Mouse (Mus musculus) mouse trophoblast stem cell (cell line): ENCODE data around the gene Iqck.

ENCODE experiments used
- in situ Hi-C, 2 experiments: fragments of 300-500 bp; cut with MseI, MboI; formaldehyde crosslinking; loops; 2 replicates in 1 of 2; 3 replicates in 1 of 2; pipeline ENCODE4 v1.15.1; 2025

Gene Iqck

GRCm38 (mm10) chr7:118850676-118851290, 4.8 kb upstream of the Iqck start:
- in situ Hi-C loops, result no loop called here

GRCm38 (mm10) chr7:118851571-118851970, 4.0 kb upstream of the Iqck start:
- in situ Hi-C loops, result no loop called here

DNA sequence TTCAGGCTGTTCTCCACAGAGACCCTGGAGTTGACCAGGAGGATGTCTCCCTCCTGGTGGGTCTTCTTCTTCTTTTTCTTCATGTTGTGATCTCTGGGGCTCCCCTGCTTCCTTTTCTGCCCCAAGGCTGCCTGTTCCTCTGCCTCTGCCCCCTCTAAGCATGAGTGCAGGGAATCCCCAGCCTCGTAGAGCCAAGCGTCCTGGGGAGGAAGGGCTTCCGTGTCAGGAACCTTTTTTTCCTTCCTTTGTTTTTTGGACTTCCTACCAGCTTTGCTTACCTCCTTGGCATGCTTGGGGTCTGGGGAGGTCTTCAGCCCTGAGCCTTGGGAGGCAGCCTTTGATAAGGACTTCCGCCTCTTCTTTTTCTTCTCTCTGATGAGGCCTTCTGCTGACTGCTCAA, 2.9 kb upstream of the Iqck start:
- in situ Hi-C loops, result no loop called here

GRCm38 (mm10) chr7:118854606-118855005, 946 bp upstream of the Iqck start:
- in situ Hi-C loops, result no loop called here

- in situ Hi-C loops, result no loop called here
These were observed 339 bp downstream of the Iqck start, which contains the start of gene Knop1 for GRCm38 (mm10) chr7:118855877-118856304. Knop1 (minus strand) TSS chr7:118856254.

- in situ Hi-C loops, result no loop called here
These were observed 3.1 kb downstream of the Iqck start for GRCm38 (mm10) chr7:118858640-118859039.

GRCm38 (mm10) chr7:118865362-118865761, 9.8 kb downstream of the Iqck start:
- in situ Hi-C loops, result no loop called here

- in situ Hi-C loops, result loop anchor here in 1 of 2 experiments (10.0 kb wide), 1 partner anchor 115 kb away; the partner anchor contains the start of gene Gprc5b
These were observed 24.0 kb downstream of the Iqck start for GRCm38 (mm10) chr7:118879466-118880029.

DNA sequence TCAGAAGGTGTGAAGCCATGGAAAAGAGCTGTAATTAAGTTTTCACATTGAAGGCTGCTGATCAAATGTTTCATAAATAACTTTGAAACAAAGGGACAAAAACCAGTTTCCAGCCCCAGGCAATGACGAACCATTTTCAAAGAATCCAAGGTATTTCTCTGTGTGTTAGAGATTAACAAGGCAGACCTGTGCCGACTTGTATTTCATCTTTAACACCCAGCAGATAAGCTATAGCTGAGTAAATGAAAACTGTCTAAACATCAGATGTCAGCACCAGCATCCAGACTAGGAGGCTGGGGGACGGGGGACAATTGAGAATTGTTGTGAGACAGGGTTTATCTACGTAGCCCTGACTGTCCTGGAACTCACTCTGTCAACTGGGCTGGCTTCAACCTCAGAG, 28.4 kb downstream of the Iqck start:
- in situ Hi-C loops, result no loop called here

DNA sequence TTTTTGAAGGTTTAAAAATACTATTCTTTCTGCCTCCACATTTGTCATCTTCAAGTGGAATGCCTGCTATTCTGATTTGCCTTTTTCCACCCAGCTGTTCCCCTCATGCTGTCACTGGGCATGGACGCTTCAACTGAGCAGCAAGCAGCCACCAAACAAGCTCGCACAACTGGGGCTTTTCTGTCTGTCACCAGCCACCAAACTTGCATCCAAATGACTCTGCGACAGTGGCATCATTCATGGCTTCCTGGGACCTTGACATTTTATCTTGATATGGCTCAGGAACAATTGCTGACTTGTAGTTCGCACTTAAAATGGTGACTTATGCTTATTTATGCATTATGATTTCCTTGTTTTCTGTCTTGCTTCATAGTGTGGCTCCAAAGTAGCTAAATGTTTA, 29.4 kb downstream of the Iqck start:
- in situ Hi-C loops, result no loop called here

DNA sequence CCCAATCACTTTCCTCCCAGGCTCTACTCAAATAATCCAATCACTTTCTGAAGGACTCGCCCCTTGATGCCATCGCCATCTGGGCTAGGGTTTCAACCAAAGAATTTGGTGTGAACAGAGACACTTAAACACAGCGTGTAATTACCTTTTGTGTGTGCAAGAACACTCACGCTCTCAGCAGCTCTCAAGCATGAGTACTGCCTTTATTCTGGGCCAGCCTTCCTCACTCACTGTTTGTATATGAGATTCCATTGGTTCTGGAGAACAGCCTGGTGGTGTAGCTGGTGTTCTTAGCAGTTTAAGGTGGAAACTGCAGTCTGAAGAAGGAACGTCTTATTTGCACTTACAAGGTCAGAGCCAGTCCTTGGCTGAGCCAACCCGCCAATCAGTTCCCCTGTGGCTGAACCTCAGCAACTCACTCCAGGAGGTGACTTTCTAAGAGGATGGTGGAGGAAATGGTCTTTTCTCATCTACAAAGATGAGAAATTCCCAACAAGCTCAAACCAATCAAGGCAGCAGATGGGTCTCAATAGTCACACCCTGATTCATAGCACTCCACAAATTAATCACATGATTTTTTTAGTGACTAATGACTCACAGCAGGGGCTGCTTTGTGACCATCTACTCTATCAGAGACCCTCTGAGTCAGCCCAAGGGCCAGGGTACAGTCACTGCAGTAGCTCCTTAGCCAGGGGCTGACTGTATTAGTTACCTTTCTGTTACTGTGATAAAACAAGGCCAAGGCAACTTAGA, 31.9 kb downstream of the Iqck start:
- in situ Hi-C loops, result no loop called here

DNA sequence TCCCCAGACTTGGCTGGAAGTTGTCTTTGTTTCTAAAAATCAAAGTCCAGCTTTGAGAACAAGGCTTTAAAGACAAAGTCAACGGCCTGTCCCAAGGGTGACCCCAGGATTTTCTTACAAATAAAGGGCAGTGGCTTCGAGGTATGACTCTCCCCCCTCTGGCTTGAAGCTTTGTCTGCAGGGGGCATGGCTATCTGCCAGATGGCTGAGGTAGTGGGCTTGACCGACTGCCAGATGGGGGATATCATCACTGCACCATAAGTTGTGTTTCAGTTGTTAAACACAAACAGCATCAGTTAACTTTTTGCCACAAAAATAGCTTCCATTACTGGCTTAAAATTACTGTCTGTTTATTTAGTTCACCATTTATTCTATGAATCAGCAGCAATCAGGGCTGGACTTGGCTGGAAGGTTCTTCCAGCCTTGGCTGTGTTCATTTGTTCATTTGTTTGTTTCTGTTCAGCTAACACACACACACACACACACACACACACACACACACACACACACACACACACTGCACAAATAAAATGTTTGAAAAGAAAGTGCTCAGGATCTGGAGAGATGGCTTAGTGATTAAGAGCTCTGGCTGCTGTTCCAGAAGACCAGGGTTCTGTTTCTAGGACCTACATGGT, 33.6 kb downstream of the Iqck start:
- in situ Hi-C loops, result no loop called here

GRCm38 (mm10) chr7:118895469-118896450, 40.2 kb downstream of the Iqck start:
- in situ Hi-C loops, result no loop called here

GRCm38 (mm10) chr7:118898063-118898462, 42.5 kb downstream of the Iqck start:
- in situ Hi-C loops, result no loop called here

DNA sequence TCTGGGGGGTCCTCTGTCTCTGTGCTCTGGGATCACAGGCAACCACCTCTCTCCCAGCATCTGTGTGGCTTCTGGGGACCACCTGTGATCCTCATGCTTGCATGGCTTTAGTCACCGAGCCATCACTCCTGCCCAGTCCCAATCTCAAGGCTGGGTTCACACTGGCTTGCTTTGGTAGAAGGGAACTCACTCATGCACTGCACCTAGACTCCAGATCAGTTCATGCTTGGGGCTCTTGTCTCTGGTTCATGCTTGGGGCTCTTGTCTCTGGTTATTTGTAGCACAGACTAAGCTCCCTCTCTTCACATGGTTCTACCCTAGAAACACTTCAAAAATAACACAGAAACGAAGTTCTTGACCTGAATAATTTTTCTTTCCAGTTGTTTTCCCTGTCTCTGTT, 44.5 kb downstream of the Iqck start:
- in situ Hi-C loops, result no loop called here

GRCm38 (mm10) chr7:118902944-118903343, 47.4 kb downstream of the Iqck start:
- in situ Hi-C loops, result no loop called here

DNA sequence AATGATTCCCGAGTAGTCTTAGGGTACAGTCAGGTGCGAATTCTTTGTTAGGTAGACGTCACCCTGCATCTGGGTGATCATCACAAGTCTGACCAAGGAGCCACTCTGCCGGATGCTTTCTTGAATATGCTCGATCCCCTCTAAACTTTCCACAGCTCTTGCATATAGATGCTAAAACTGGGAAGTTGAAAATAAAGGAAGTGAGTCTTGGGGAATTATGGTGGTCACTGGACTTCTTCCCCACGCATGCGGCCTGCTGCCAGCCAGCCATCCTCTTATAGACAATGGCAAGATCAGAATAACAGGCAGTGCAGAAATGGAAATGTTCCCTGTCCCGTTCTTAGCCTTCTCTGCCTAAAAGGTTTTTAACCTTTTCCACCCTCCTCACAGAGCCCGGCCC, 48.3 kb downstream of the Iqck start:
- in situ Hi-C loops, result no loop called here

GRCm38 (mm10) chr7:118904530-118904929, 49.0 kb downstream of the Iqck start:
- in situ Hi-C loops, result no loop called here

- in situ Hi-C loops, result no loop called here
These were observed 53.5 kb downstream of the Iqck start for GRCm38 (mm10) chr7:118908961-118909515.

DNA sequence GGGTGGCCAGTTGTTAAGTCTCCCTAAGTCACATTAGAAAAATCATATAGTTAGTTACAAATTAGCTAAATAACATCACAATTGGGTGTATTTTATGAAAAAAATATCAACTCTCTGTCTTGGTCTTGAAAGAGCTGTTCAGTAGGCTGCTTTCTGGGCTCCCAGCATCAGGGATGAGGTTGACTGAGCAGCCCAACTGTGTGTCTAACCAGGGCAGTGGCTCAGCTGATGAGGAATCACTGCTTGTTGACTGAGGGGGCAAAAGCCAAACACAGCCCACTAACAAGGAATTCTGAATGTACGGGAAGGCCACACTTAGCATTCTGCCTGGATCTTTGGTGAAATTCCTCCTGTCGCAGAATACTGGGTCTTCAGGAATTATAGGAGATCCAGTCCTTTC, 54.9 kb downstream of the Iqck start:
- in situ Hi-C loops, result no loop called here

DNA sequence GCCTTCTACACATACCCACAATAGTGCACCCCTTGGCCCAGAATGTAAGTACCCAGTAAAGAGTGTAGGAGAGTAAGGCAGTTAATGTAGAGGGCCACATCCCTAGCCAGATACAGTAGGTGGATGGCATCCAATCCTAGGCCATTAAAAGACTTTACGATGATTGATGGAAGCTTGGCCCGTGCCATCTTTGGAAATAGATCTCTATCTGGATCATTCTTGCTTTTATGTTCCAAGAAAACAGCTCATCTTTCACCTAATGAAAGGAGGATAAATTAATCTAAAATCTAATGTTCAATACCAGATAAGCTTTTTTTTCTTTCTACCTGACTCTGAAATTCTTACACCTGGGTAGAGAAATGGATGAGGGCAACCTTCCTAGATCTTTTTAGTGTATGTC, 55.6 kb downstream of the Iqck start:
- in situ Hi-C loops, result no loop called here
